ENCODE assay signal across 13 mouse cellular contexts in genomic region chr4:45949109-45949848, GRCm38 (mm10). TPM values are rescaled to one million over a fixed set of nuclear protein-coding genes. Genes with fewer than 3 reads are reported as not detected.
DNase-seq lines count a peak whose midpoint lies in the region; ATAC-seq lines count a peak whose summit lies in the region.
"Had no signal": no experiment of that assay in that cellular context is flagged by ENCODE, and none has a peak within 500 bp of the region (broad histone marks: within the 10 kb centered on the region; RNA-seq: fewer than 3 reads in every experiment).

No protein-coding gene starts in this region.

- intact Hi-C loops in left cerebral cortex, postnatal 36 days (cut with DNase I) = no loop called here

- H3K4me1 ChIP-seq in heart, embryonic 11.5 days (ENCODE audit: control insufficient read depth, insufficient read depth, low read length) = 0 out of 2 replicates have a peak, but pooled peaks cover 2% of the 10 kb centered on the region
- H3K4me1 ChIP-seq: forebrain, embryonic 15.5 days; midbrain, embryonic 12.5 days had no signal

- no peak overlapping the region for H3K4me2 ChIP-seq in heart, embryonic 11.5 days
- H3K4me2 ChIP-seq: forebrain, embryonic 15.5 days; midbrain, embryonic 12.5 days had no signal

- H3K4me3 ChIP-seq in heart, embryonic 11.5 days (ENCODE audit: low read depth, low read length) = no peak overlapping the region
- H3K4me3 ChIP-seq: forebrain, embryonic 15.5 days; layer of hippocampus, adult 2 months; midbrain, embryonic 12.5 days had no signal

- H3K27ac ChIP-seq in heart, embryonic 11.5 days (ENCODE audit: low read depth, low read length) = no peak overlapping the region
- H3K27ac ChIP-seq: forebrain, embryonic 15.5 days; layer of hippocampus, adult 2 months; midbrain, embryonic 12.5 days had no signal

- 72% methylated on average over 7 of the region's 7 CpGs for WGBS in heart, embryonic 11.5 days (ENCODE audit: insufficient replicate concordance)

- H3K9ac ChIP-seq in heart, embryonic 11.5 days (ENCODE audit: low read depth, low read length) = no peak overlapping the region
- H3K9ac ChIP-seq: forebrain, embryonic 15.5 days; midbrain, embryonic 12.5 days had no signal

- no peaks in the 10 kb centered on the region for H3K9me3 ChIP-seq in heart, embryonic 11.5 days (replicated peaks; ENCODE audit: control insufficient read depth, low read length)
- H3K9me3 ChIP-seq: forebrain, embryonic 15.5 days; midbrain, embryonic 12.5 days had no signal

- H3K36me3 ChIP-seq in heart, embryonic 11.5 days (ENCODE audit: control insufficient read depth, insufficient read depth, low read length) = no peaks in the 10 kb centered on the region
- H3K36me3 ChIP-seq: forebrain, embryonic 15.5 days; midbrain, embryonic 12.5 days had no signal

- DNase-seq in heart, adult 11 months = peak; percentile 96
- DNase-seq in MEL-GATA-1-ER (ENCODE audit: extremely low read depth, low read depth) = peak; percentile 76
- DNase-seq in induced T-regulatory cell, adult 2 months (ENCODE audit: low read depth) = peak; percentile 18
- DNase-seq in left cerebral cortex, postnatal 36 days (ENCODE audit: low spot score in 2 of 2) = no peak
- no peak for DNase-seq in cerebellum, adult 18-20 months
- DNase-seq in kidney, postnatal 25 days = no peak
- DNase-seq: cerebellum, adult 9-10 months had no signal

- H3K27me3 ChIP-seq in heart, embryonic 11.5 days (ENCODE audit: control insufficient read depth, insufficient read depth, low read length) = no peaks in the 10 kb centered on the region
- H3K27me3 ChIP-seq: forebrain, embryonic 15.5 days had no signal

- ATAC-seq in heart, embryonic 11.5 days (replicated peaks; ENCODE audit: insufficient number of reproducible peaks, low FRiP score, low TSS enrichment) = no peak
- ATAC-seq in megakaryocyte progenitor cell, adult 5-6 weeks (replicated peaks; ENCODE audit: poor library complexity) = peak; percentile 84
- ATAC-seq: forebrain, embryonic 15.5 days had no signal

RNA-seq across cellular contexts. Expression of gene Tdrd7, which starts 15.9 kb away (rescaled TPM):
- 19.1 and 19.2 TPM in 2 replicates for polyA plus RNA-seq in heart, embryonic 11.5 days (2014; fragmentation: Nextera tagmentation; extraction: Ambion mirVana)
- total RNA-seq in megakaryocyte progenitor cell, adult 5-6 weeks (2015) = 19.3 and 19.5 TPM in 2 replicates
- total RNA-seq in megakaryocyte progenitor cell, adult 5-6 weeks (2017) = 5.7 and 6.3 TPM in 2 replicates
- 10 to 100 TPM; 24.7 to 24.9 TPM for total RNA-seq in left cerebral cortex, postnatal 36 days (2021)

RNA-seq across cellular contexts. Expression of gene Ccdc180, which starts 59.2 kb away (rescaled TPM):
- 0.07 and 0.21 TPM in 2 replicates for polyA plus RNA-seq in heart, embryonic 11.5 days (2014; fragmentation: Nextera tagmentation; extraction: Ambion mirVana)
- total RNA-seq in megakaryocyte progenitor cell, adult 5-6 weeks (2015) = 0.22 and 1.1 TPM in 2 replicates
- 0.24 and 0.71 TPM in 2 replicates for total RNA-seq in megakaryocyte progenitor cell, adult 5-6 weeks (2017)
- under 1 TPM; 0.12 to 0.14 TPM for total RNA-seq in left cerebral cortex, postnatal 36 days (2021)
- polyA plus RNA-seq: midbrain, embryonic 12.5 days; small intestine, adult 2 months had no signal

Comparison
In these comparisons a context has a peak if more than half of its experiments do, and no peak if none do; other contexts are left out.
1. DNase-seq: peak in heart, adult 11 months (single experiment), MEL-GATA-1-ER (single experiment) and induced T-regulatory cell, adult 2 months (single experiment); none in left cerebral cortex, postnatal 36 days (0 of 2), cerebellum, adult 18-20 months (0 of 2) and kidney, postnatal 25 days (0 of 2).